Mouse (Mus musculus) cortical plate, adult 2 months (tissue): Measurements from ENCODE around the gene Csf2rb2. TPM values are rescaled to one million over a fixed set of nuclear protein-coding genes. Genes with fewer than 3 reads are reported as not detected.
"Not testable (repeated sequence)": the region's sequence is repeated elsewhere in the genome, so short reads cannot be mapped to it uniquely, and the experiment has no call there.

Source experiments
- H3K27ac ChIP-seq: fragments of 200-500 bp; 2 replicates; pipeline ENCODE4 v1.5.1; 2012; ENCODE audit warnings: low read length, control low read depth, inconsistent platforms; ENCODE audit not compliant: insufficient read depth
- H3K4me1 ChIP-seq: fragments of 200-500 bp; 2 replicates; pipeline ENCODE4 v1.6.1; 2011; ENCODE audit warnings: low read length; ENCODE audit not compliant: control insufficient read depth, insufficient read depth
- H3K4me3 ChIP-seq: fragments of 200-500 bp; 2 replicates; pipeline ENCODE4 v1.5.1; 2011; ENCODE audit warnings: mild to moderate bottlenecking, low read length, control low read depth; ENCODE audit not compliant: insufficient read depth
- CTCF ChIP-seq: fragments of 200-500 bp; IDR thresholded peaks from 2 replicates; pipeline ENCODE4 v1.5.1; 2011; ENCODE audit warnings: mild to moderate bottlenecking, control low read depth, low read length; ENCODE audit not compliant: insufficient read depth; ENCODE audit errors: extremely low read depth
- POLR2A ChIP-seq: fragments of 200-500 bp; IDR thresholded peaks from 2 replicates; pipeline ENCODE4 v1.6.1; 2011; ENCODE audit warnings: mild to moderate bottlenecking, low read length, control low read depth; ENCODE audit not compliant: insufficient read depth; ENCODE audit errors: extremely low read depth
- polyA plus RNA-seq: library from polyadenylated mRNA; depleted of rRNA; stranded (reverse); fragments of >200 nt; gene quantifications from 2 replicates; pipeline ENCODE4 v1.2.3, GENCODE M21; 2012

Csf2rb2 gene
- polyA plus RNA-seq, 1 experiment: 0.50 TPM

DNA sequence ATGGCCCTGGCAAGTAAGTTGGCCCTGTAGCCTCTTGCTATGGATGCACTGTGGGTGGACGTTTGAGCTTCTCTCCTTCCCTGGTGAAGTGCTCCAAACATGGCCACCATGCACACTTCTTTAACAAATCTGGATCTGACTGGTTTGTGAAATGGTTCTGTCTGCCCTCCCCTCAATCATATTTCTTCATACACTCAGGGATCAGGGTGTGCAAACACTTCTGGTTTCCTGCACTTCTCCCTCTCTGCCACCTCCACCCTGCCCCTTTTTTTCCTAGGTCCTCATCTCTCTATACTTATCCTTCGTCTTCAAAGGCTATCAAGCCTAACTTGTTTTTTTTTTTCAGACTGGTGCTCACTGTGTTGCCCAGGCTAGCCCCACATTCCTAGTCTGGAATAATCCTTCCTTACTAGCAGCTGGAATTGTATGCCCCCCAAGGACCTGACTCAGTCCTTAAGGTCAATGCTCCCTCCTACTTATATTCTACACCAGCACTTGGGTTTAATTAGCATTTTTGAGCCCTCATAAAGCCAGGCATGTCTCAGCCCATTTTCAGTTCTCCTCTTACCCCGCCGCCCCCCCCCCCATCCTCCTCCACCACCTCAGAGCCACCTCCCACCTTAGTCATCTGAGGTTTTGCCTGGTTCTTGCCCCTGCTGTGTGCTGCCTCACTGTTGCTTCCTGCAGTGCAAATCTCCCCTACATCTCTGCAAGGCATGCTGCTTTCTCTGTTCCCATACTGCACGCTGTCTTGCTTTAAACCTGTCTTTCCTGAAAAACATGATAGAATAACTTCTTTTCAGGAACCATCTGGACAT, 26.2 kb upstream of the Csf2rb2 start:
- no peak overlapping the region for H3K27ac ChIP-seq
- H3K4me3 ChIP-seq: no peak overlapping the region
- no peak for TF ChIP-seq CTCF
- H3K4me1 ChIP-seq: no peaks in the 10 kb centered on the region

DNA sequence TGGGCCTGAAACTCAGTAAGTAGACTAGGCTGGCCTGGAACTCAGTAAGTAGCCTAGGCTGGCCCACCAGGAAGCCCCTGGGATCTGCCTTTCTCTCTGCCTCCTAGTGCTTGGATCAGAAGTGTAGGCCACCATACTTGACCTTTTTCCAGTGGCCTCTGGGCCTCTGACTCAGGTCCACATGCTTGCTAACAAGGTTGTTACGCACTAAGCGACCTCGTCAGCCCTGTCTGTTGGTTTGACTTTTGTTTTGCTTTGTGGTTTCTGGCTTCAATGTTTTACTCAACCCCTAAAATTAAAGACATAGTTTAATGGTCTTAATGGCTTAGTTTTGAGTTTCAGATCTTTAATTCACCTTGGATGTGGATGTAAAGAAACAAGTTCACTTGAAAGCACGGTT, 25.2 kb upstream of the Csf2rb2 start:
- no peak overlapping the region for H3K27ac ChIP-seq
- H3K4me3 ChIP-seq: no peak overlapping the region
- TF ChIP-seq POLR2A (no peak), CTCF (no peak)
- H3K4me1 ChIP-seq: no peaks in the 10 kb centered on the region

DNA sequence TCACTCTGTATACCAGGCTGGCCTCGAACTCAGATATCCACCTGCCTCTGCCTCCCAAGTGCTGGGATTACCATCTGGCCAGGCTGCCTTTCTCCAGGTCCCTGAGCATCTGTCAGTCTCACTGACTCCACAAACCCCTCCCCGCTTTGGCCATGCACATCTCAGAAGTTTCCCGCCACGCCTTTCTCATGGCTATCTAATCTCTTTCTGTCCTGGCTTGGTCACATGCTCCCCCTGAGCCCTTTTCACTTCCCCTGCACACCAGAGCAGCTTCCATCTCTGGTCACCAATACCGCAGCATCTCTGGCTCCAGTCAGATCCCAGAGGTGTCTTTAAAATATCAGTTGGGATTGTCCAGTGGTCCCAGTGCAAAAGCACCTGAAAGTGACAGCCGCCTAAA, 24.5 kb upstream of the Csf2rb2 start:
- not testable (repeated sequence) for H3K4me1 ChIP-seq, H3K4me3 ChIP-seq, H3K27ac ChIP-seq

DNA sequence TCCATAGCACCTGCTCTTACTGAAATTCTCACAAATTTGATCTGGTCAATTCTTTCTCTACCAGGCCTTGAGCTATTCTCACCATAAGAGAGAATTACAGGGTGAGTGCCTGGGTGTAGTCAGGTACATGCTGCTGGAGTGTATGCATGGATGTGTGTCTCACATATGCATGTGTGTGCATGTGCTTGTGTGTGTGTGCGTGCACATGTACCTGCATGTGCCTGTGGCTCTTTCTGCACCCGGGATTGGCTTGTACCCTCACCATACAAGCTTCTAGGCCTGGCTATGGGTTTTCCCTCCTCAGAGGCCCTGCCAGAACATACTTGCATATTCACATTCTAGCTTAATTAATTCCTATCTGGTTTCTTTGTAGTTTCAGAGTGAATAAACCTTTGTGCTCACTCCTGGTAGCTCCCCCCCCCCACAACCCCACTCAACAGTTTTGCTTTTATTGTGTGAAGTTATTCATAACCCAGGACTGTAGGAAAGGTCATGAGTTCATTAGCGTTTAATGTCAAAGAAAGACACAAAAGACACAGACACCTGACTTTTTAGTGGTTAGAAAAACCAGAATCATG, 23.1 kb upstream of the Csf2rb2 start:
- no peak for TF ChIP-seq POLR2A
- TF ChIP-seq CTCF: no peak
- Histone ChIP-seq H3K4me1 (no peaks in the 10 kb centered on the region), H3K27ac (no peak overlapping the region), H3K4me3 (no peak overlapping the region)

DNA sequence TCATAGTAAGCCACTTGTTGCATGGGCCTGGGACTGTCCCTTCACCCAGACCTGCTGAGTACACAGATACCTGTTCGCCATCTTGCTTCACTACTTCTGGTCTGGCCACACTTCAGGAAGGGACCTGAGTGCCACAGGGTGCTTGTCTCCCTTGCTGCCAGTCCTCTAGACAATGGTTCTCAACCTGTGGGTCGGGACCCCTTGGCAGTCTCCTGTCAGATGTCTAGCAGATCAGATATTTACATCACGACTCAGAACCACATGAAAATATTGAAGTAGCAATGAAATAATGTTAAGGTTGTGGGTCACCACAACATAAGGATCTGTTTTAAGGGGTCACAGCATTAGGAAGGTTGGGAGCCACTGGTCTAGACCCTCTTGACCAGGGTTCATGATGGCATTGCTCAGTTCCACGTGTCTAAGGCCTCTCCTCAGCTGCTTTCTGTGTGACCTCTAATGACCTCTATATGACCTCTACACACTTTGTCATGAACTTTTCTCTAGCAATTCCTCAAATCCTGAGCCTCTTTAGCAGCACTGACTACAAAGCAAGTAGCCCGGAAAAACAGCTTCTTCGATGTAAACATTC, 22.3 kb upstream of the Csf2rb2 start:
- not testable (repeated sequence) for H3K27ac ChIP-seq, H3K4me3 ChIP-seq, H3K4me1 ChIP-seq

DNA sequence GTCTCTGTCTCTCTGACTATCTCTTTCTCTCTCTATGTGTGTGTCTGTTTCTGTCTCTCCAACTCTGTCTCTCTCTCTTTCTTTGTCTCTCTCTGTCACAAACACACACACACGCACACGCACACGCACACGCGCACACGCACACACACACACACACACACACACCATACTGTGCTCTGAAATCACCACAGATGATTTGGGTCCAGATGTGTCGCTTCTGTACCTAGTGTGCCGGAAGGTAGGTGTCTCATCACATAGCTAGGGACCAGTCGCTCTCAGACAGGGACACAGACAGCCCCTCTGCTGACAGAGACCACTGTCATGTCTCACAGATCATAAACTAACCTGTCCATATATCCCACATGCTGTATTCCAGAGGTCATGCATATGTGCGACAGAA, 21.2 kb upstream of the Csf2rb2 start:
- TF ChIP-seq POLR2A (no peak), CTCF (no peak)
- H3K27ac ChIP-seq: no peak overlapping the region
- H3K4me3 ChIP-seq: no peak overlapping the region
- H3K4me1 ChIP-seq: no peaks in the 10 kb centered on the region

DNA sequence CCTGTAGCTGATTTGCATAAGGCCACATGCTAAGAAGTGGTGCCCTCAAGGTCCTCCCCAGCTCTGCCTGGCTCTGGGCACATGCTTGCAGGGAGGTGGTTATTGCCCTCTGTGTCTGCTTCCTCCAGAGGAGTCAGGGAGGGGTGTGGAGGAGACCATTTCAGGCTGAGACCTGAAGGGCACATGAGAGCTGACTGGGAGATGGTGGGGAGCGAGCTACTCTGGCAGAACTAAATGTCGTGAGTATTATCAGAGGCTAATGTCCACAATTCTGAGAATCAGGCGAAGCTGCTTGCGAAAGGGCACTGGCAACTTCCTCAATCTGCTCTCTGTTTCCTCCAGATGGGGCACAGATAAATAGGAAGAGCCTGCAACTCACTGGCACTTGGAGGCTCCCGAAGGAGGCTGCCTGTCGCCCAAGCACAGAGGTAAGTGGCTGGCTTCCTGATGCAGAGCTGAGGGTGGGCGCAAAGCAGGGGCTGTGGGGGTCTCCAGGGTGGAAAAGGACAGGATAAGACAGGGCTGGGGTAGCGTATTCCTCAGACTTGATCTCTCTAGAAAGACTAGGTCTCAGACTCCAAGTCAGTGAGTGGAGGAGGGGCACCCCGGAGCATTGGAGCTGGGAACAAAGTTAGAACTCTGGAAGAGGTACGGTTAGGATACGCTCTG, 20.3 kb upstream of the Csf2rb2 start, which contains the start of gene Csf2rb:
TSS of gene Csf2rb (plus strand) at position 82 of the 669 bp plus-strand sequence.
- Histone ChIP-seq H3K4me3 (no peak within 1 kb of the TSS), H3K4me1 (no peaks in the 10 kb centered on the region), H3K27ac (no peak within 1 kb of the TSS)
- no peak for TF ChIP-seq POLR2A
- TF ChIP-seq CTCF: no peak

DNA sequence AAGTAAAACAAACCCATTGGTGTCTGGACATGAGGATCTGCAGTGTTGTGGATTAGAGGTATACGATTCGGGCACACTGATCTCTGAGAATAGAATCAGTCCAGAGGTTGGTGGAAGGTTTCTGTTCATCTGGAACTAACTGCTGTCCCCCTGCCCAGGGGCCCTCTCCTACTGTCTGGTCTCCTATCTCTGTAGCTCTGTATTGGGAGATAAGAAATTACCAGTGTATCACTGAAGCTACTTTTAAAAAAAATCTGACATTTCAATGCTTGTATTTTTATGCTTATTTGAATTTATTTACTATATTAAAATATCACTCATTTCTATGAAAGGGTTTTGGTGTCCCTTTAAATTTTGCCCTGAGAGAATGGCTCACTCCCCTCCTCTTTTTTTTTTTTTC, 18.8 kb upstream of the Csf2rb2 start:
- Histone ChIP-seq H3K4me3 (no peak overlapping the region), H3K4me1 (no peaks in the 10 kb centered on the region), H3K27ac (no peak overlapping the region)
- no peak for TF ChIP-seq POLR2A
- TF ChIP-seq CTCF: no peak

DNA sequence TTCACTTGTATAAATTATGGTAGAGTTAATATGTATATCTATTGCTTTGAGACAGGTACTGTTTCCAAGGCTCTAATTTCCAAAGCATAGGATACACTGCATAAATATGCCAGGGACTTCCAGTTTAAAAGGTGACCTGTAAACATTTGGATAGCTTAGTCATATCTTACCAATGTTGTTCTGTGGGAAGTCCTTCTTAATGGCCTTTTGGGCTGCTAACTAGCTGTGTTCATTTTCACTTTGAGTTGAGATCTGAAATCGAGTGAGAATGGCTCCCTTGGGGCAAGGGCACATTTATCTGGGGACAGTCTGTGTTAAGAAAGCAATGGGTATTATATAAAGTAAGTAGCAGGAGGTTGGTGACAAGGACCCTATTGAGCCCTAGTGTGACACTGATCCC, 17.8 kb upstream of the Csf2rb2 start:
- Histone ChIP-seq H3K4me1 (no peaks in the 10 kb centered on the region), H3K27ac (no peak overlapping the region), H3K4me3 (no peak overlapping the region)
- no peak for TF ChIP-seq POLR2A
- no peak for TF ChIP-seq CTCF
